Mouse (Mus musculus): ENCODE measurements around the gene Inafm2. TPM values are rescaled to one million over a fixed set of nuclear protein-coding genes. Genes with fewer than 3 reads are reported as not detected.
A peak's percentile ranks its signal among the peaks of the same experiment; 100 is the strongest.

Gene Inafm2
- polyA plus RNA-seq, 1 experiment from 2014 or later: 44.7 TPM

- Histone ChIP-seq H3K27ac (peak within 1 kb of the TSS; percentile 21), H3K9ac (peak within 1 kb of the TSS; percentile 37; the same call in 1 of the 2 replicates)
- WGBS: 18% methylated on average over 7 of the region's 7 CpGs
These were observed 17.2 kb upstream of the Inafm2 start, which contains the start of gene Plcb2 for GRCm38 (mm10) chr2:118728337-118728736. Gene Plcb2, minus strand, starts transcription at chr2:118728438.

GRCm38 (mm10) chr2:118729194-118729593 lies 16.4 kb upstream of the Inafm2 start:
- Histone ChIP-seq H3K4me1 (replicated peaks) (peaks cover 33% of the 10 kb centered on the region), H3K9ac (no peak overlapping the region), H3K4me3 (no peak overlapping the region), H3K36me3 (no peaks in the 10 kb centered on the region), H3K9me3 (replicated peaks) (no peaks in the 10 kb centered on the region), H3K27ac (peak overlapping the region; percentile 21), H3K4me2 (no peak overlapping the region), H3K27me3 (peaks cover 15% of the 10 kb centered on the region; the same call in 1 of the 2 replicates)
- WGBS: 27% methylated on average over 4 of the region's 4 CpGs
- ATAC-seq (replicated peaks; ENCODE audit: insufficient number of reproducible peaks, insufficient read depth, low FRiP score, low read depth): peak; percentile 19; the same call in 1 of the 2 replicates

More at GRCm38 (mm10) chr2:118728337-118728736, 17.2 kb upstream of the Inafm2 start, which contains the start of gene Plcb2:
- ATAC-seq (replicated peaks; ENCODE audit: insufficient number of reproducible peaks, insufficient read depth, low FRiP score, low read depth): peak; percentile 8; the same call in 1 of the 2 replicates
- H3K4me3 ChIP-seq: peak within 1 kb of the TSS; percentile 2; the same call in 1 of the 2 replicates
- H3K9me3 ChIP-seq (replicated peaks): no peaks in the 10 kb centered on the region
- H3K27me3 ChIP-seq: 0 out of 2 replicates have a peak, but pooled peaks cover 8% of the 10 kb centered on the region
- H3K4me1 ChIP-seq (replicated peaks): peaks cover 37% of the 10 kb centered on the region
- no peaks in the 10 kb centered on the region for H3K36me3 ChIP-seq
- H3K4me2 ChIP-seq: peak within 1 kb of the TSS; percentile 21

GRCm38 (mm10) chr2:118729816-118730621 lies 15.5 kb upstream of the Inafm2 start:
- H3K4me2 ChIP-seq: no peak overlapping the region
- 32% methylated on average over 8 of the region's 8 CpGs for WGBS
- ATAC-seq (replicated peaks; ENCODE audit: insufficient number of reproducible peaks, insufficient read depth, low FRiP score, low read depth): no peak; the same call in 1 of the 2 replicates
- H3K4me1 ChIP-seq (replicated peaks): peaks cover 33% of the 10 kb centered on the region
- H3K27ac ChIP-seq: no peak overlapping the region
- no peaks in the 10 kb centered on the region for H3K36me3 ChIP-seq
- no peak overlapping the region for H3K9ac ChIP-seq
- no peak overlapping the region for H3K4me3 ChIP-seq
- peaks cover 16% of the 10 kb centered on the region; the same call in 1 of the 2 replicates for H3K27me3 ChIP-seq
- H3K9me3 ChIP-seq (replicated peaks): no peaks in the 10 kb centered on the region

- no peaks in the 10 kb centered on the region for H3K9me3 ChIP-seq (replicated peaks)
- no peaks in the 10 kb centered on the region for H3K36me3 ChIP-seq
- H3K9ac ChIP-seq: no peak overlapping the region
- ATAC-seq (replicated peaks; ENCODE audit: insufficient number of reproducible peaks, insufficient read depth, low FRiP score, low read depth): peak; percentile 42
- 12% methylated on average over 3 of the region's 3 CpGs for WGBS
- peaks cover 16% of the 10 kb centered on the region; the same call in 1 of the 2 replicates for H3K27me3 ChIP-seq
- no peak overlapping the region for H3K4me2 ChIP-seq
- no peak overlapping the region for H3K27ac ChIP-seq
- H3K4me1 ChIP-seq (replicated peaks): peaks cover 33% of the 10 kb centered on the region
- H3K4me3 ChIP-seq: no peak overlapping the region
These were observed 15.0 kb upstream of the Inafm2 start for GRCm38 (mm10) chr2:118730622-118730915.

- no peak overlapping the region for H3K27ac ChIP-seq
- H3K36me3 ChIP-seq: no peaks in the 10 kb centered on the region
- H3K4me1 ChIP-seq (replicated peaks): peaks cover 33% of the 10 kb centered on the region
- ATAC-seq (replicated peaks; ENCODE audit: insufficient number of reproducible peaks, insufficient read depth, low FRiP score, low read depth): no peak
- WGBS: 79% methylated on average over 5 of the region's 5 CpGs
- H3K9ac ChIP-seq: no peak overlapping the region
- H3K4me2 ChIP-seq: no peak overlapping the region
- H3K9me3 ChIP-seq (replicated peaks): no peaks in the 10 kb centered on the region
- no peak overlapping the region for H3K4me3 ChIP-seq
- H3K27me3 ChIP-seq: peaks cover 16% of the 10 kb centered on the region; the same call in 1 of the 2 replicates
These were observed 13.6 kb upstream of the Inafm2 start for GRCm38 (mm10) chr2:118731981-118732380.

- no peak overlapping the region for H3K4me2 ChIP-seq
- ATAC-seq (replicated peaks; ENCODE audit: insufficient number of reproducible peaks, insufficient read depth, low FRiP score, low read depth): no peak
- no peaks in the 10 kb centered on the region for H3K9me3 ChIP-seq (replicated peaks)
- peaks cover 16% of the 10 kb centered on the region; the same call in 1 of the 2 replicates for H3K27me3 ChIP-seq
- no peak overlapping the region for H3K27ac ChIP-seq
- H3K4me3 ChIP-seq: no peak overlapping the region
- no peaks in the 10 kb centered on the region for H3K36me3 ChIP-seq
- WGBS: 50% methylated on average over 5 of the region's 5 CpGs
- no peak overlapping the region for H3K9ac ChIP-seq
- H3K4me1 ChIP-seq (replicated peaks): peaks cover 24% of the 10 kb centered on the region
These were observed 12.2 kb upstream of the Inafm2 start for GRCm38 (mm10) chr2:118733341-118733740.

GRCm38 (mm10) chr2:118740341-118740740 lies 5.2 kb upstream of the Inafm2 start:
- no peak overlapping the region for H3K4me2 ChIP-seq
- no peak overlapping the region for H3K9ac ChIP-seq
- no peak overlapping the region for H3K4me3 ChIP-seq
- H3K27ac ChIP-seq: no peak overlapping the region
- no peaks in the 10 kb centered on the region for H3K9me3 ChIP-seq (replicated peaks)
- no peak for ATAC-seq (replicated peaks; ENCODE audit: insufficient number of reproducible peaks, insufficient read depth, low FRiP score, low read depth)
- H3K4me1 ChIP-seq (replicated peaks): peaks cover 17% of the 10 kb centered on the region
- H3K36me3 ChIP-seq: no peaks in the 10 kb centered on the region
- WGBS: 42% methylated on average over 3 of the region's 3 CpGs
- H3K27me3 ChIP-seq: peaks cover 15% of the 10 kb centered on the region

GRCm38 (mm10) chr2:118741183-118741582 lies 4.4 kb upstream of the Inafm2 start:
- Histone ChIP-seq H3K36me3 (no peaks in the 10 kb centered on the region), H3K4me3 (no peak overlapping the region), H3K4me1 (replicated peaks) (peaks cover 17% of the 10 kb centered on the region), H3K9ac (no peak overlapping the region), H3K27ac (no peak overlapping the region), H3K4me2 (no peak overlapping the region), H3K27me3 (peaks cover 15% of the 10 kb centered on the region), H3K9me3 (replicated peaks) (no peaks in the 10 kb centered on the region)
- ATAC-seq (replicated peaks; ENCODE audit: insufficient number of reproducible peaks, insufficient read depth, low FRiP score, low read depth): no peak
- WGBS: 57% methylated on average over 9 of the region's 9 CpGs

GRCm38 (mm10) chr2:118743261-118743943 lies 2.2 kb upstream of the Inafm2 start:
- Histone ChIP-seq H3K9me3 (replicated peaks) (no peaks in the 10 kb centered on the region), H3K9ac (no peak overlapping the region), H3K27me3 (peaks cover 15% of the 10 kb centered on the region), H3K4me1 (replicated peaks) (peaks cover 34% of the 10 kb centered on the region), H3K4me3 (no peak overlapping the region), H3K36me3 (no peaks in the 10 kb centered on the region), H3K4me2 (no peak overlapping the region), H3K27ac (no peak overlapping the region)
- 26% methylated on average over 8 of the region's 8 CpGs for WGBS
- ATAC-seq (replicated peaks; ENCODE audit: insufficient number of reproducible peaks, insufficient read depth, low FRiP score, low read depth): no peak

- ATAC-seq (replicated peaks; ENCODE audit: insufficient number of reproducible peaks, insufficient read depth, low FRiP score, low read depth): no peak
These were observed 937 bp upstream of the Inafm2 start for GRCm38 (mm10) chr2:118744621-118745020.

More at GRCm38 (mm10) chr2:118744621-118745020, 937 bp upstream of the Inafm2 start:
- H3K27ac ChIP-seq: no peak overlapping the region
- H3K9ac ChIP-seq: no peak overlapping the region
- H3K36me3 ChIP-seq: 0 out of 2 replicates have a peak, but pooled peaks cover 6% of the 10 kb centered on the region
- peak overlapping the region; percentile 91 for H3K4me2 ChIP-seq
- H3K9me3 ChIP-seq (replicated peaks): no peaks in the 10 kb centered on the region
- 14% methylated on average over 7 of the region's 7 CpGs for WGBS
- H3K4me3 ChIP-seq: peak overlapping the region; percentile 94
- peaks cover 46% of the 10 kb centered on the region for H3K4me1 ChIP-seq (replicated peaks)
- peaks cover 15% of the 10 kb centered on the region for H3K27me3 ChIP-seq
